Mouse (Mus musculus): ENCODE data around the gene Ooep. TPM values are rescaled to one million over a fixed set of nuclear protein-coding genes. Genes with fewer than 3 reads are reported as not detected.
"Not testable (repeated sequence)": the region's sequence is repeated elsewhere in the genome, so short reads cannot be mapped to it uniquely, and the experiment has no call there.

The Ooep gene
- polyA plus RNA-seq, 1 experiment from 2014 or later = 4.9 TPM

DNA sequence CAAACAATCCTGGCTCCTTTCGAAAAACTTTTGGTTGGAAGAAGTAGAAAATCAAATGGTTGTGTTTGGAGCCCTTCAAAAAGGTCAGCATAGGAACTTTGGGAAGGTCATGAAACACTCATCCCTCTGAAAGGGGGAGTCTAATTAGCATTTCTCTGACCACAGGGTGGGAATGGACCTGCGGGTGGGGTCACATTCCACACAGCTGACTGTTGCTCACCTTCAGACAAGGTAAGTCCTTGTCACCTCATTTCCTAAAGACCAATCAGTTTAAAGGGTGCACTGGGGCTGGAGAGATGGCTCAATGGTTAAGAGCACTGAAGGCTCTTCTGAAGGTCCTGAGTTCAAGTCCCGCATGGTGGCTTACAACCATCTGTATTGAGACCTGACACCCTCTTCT, 7.1 kb downstream of the Ooep start:
- Histone ChIP-seq H3K9ac (replicated peaks; ENCODE audit: low read depth, low read length) (no peak overlapping the region), H3K9me3 (ENCODE audit: control insufficient read depth, low read length) (no peaks in the 10 kb centered on the region), H3K27ac (ENCODE audit: low read depth, low read length) (no peak overlapping the region), H3K27me3 (ENCODE audit: control insufficient read depth, insufficient read depth, low read length) (no peaks in the 10 kb centered on the region), H3K4me1 (ENCODE audit: control insufficient read depth, insufficient read depth, low read length) (no peaks in the 10 kb centered on the region), H3K4me2 (ENCODE audit: low read depth, low read length) (no peak overlapping the region), H3K4me3 (ENCODE audit: low read depth, low read length) (no peak overlapping the region), H3K36me3 (ENCODE audit: control insufficient read depth, insufficient read depth, low read length) (no peaks in the 10 kb centered on the region)
- 94% methylated on average over 3 of the region's 3 CpGs for WGBS
- ATAC-seq (ENCODE audit: low read depth) = no peak

DNA sequence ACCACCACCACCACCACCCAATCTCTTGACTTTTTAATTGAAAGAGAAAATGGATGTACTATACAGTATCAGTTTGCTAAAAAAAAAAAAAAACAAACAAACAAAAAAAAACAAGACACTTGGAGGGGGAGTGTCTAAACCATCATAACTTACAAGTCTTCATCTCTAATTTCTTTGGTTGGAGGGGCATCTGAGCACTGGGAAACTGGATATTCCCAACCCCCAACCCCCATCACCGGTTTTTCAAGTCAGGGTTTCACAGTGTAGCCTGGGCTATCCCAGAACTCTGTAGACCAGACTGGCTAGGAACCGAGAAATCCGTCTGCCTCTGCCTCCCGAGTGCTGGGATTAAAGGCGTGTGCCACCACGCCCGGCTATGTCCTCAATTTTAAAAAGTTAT, 8.7 kb downstream of the Ooep start:
- ATAC-seq (ENCODE audit: low read depth) = no peak
- Histone ChIP-seq H3K9me3 (ENCODE audit: control insufficient read depth, low read length) (no peaks in the 10 kb centered on the region), H3K27me3 (ENCODE audit: control insufficient read depth, insufficient read depth, low read length) (no peaks in the 10 kb centered on the region), H3K27ac (ENCODE audit: low read depth, low read length) (no peak overlapping the region), H3K36me3 (ENCODE audit: control insufficient read depth, insufficient read depth, low read length) (no peaks in the 10 kb centered on the region), H3K9ac (replicated peaks; ENCODE audit: low read depth, low read length) (no peak overlapping the region), H3K4me3 (ENCODE audit: low read depth, low read length) (no peak overlapping the region), H3K4me2 (ENCODE audit: low read depth, low read length) (no peak overlapping the region), H3K4me1 (ENCODE audit: control insufficient read depth, insufficient read depth, low read length) (no peaks in the 10 kb centered on the region)
- 94% methylated on average over 7 of the region's 7 CpGs for WGBS

DNA sequence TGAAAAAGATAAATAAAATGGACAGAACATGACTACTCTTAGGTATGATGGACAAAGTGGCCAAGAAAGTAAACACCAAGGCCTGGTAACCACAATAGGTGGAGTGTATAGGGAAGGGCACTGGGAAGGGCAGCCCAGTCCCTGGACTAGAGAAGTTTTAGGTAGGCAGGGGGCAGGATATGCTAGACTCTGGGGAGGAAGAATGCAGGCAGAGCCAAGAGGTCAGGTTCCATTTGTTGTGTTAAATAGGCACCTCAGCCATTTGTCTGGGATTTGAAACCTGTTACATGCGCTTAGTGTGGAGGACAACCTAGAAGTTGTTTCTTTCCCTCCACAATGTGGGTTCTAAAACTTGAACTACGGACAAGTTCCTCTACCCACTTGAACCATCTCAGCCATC, 9.2 kb downstream of the Ooep start:
- 91% methylated on average over 2 of the region's 2 CpGs for WGBS
- no peak for ATAC-seq (ENCODE audit: low read depth)
- Histone ChIP-seq H3K4me1 (ENCODE audit: control insufficient read depth, insufficient read depth, low read length) (no peaks in the 10 kb centered on the region), H3K27ac (ENCODE audit: low read depth, low read length) (no peak overlapping the region), H3K4me3 (ENCODE audit: low read depth, low read length) (no peak overlapping the region), H3K9ac (replicated peaks; ENCODE audit: low read depth, low read length) (no peak overlapping the region), H3K27me3 (ENCODE audit: control insufficient read depth, insufficient read depth, low read length) (no peaks in the 10 kb centered on the region), H3K9me3 (ENCODE audit: control insufficient read depth, low read length) (no peaks in the 10 kb centered on the region), H3K36me3 (ENCODE audit: control insufficient read depth, insufficient read depth, low read length) (no peaks in the 10 kb centered on the region), H3K4me2 (ENCODE audit: low read depth, low read length) (no peak overlapping the region)

DNA sequence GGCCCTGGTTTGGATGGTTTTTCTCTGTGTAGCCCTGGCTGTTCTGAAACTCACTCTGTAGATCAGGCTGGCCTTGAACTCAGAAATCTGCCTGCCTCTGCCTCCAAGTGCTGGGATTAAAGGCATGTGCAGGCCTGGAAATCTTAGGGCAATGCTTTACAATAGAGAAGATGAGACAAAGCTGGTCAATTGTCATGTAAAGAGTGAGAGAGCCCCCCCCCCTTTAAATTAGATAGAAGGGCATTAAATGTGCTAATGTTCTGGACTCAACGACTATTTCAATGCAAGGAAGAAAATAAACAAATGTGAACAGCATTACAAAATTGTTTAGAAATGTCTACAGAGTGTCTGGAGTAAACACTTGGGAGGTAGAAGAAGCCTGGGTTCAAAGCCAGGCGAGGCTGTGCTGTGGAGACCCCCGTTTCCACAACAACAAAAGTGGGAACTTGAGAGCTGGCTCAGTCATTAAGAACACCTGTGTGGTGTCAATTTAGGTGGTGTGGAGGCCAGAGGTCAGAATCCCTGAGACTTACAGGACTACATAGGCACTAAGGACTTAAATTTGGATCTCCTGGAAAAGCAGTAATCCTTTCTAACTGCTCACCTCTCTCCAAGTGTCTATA, 9.7 kb downstream of the Ooep start:
- no peaks in the 10 kb centered on the region for H3K27me3 ChIP-seq (ENCODE audit: control insufficient read depth, insufficient read depth, low read length)
- no peaks in the 10 kb centered on the region for H3K9me3 ChIP-seq (ENCODE audit: control insufficient read depth, low read length)
- H3K4me3 ChIP-seq (ENCODE audit: low read depth, low read length) = no peak overlapping the region
- no peak overlapping the region for H3K9ac ChIP-seq (replicated peaks; ENCODE audit: low read depth, low read length)
- H3K27ac ChIP-seq (ENCODE audit: low read depth, low read length) = no peak overlapping the region
- H3K36me3 ChIP-seq (ENCODE audit: control insufficient read depth, insufficient read depth, low read length) = no peaks in the 10 kb centered on the region
- WGBS = 83% methylated on average over 3 of the region's 3 CpGs
- H3K4me2 ChIP-seq (ENCODE audit: low read depth, low read length) = no peak overlapping the region
- no peak for ATAC-seq (ENCODE audit: low read depth)
- no peaks in the 10 kb centered on the region for H3K4me1 ChIP-seq (ENCODE audit: control insufficient read depth, insufficient read depth, low read length)

DNA sequence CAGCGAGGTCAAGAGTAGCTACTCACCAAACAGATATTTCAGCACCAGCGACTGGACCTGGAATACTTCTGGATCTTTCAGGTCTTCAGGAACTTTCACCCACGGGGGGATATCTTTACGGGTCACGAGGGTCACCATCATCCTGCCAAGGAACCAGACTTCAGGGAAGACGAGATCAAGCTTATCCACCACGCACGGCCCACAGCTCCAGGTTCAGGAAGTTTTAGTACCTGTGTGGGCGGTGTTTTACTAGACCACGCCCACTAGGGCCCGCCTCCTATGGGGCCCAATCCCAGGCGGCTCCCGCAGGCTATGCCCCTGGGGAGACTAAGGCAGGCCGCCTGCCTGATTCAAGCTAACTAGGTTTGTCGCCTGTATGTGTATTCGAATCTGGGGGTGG, 10.6 kb downstream of the Ooep start, which contains the start of gene Dppa5a:
Gene Dppa5a, minus strand, starts transcription at position 219 of the 400 bp plus-strand sequence.
- not testable (repeated sequence) for H3K4me2 ChIP-seq (ENCODE audit: low read depth, low read length); H3K27ac ChIP-seq (ENCODE audit: low read depth, low read length); H3K4me3 ChIP-seq (ENCODE audit: low read depth, low read length); H3K9ac ChIP-seq (replicated peaks; ENCODE audit: low read depth, low read length); H3K4me1 ChIP-seq (ENCODE audit: control insufficient read depth, insufficient read depth, low read length); H3K36me3 ChIP-seq (ENCODE audit: control insufficient read depth, insufficient read depth, low read length); ATAC-seq (ENCODE audit: low read depth); H3K9me3 ChIP-seq (ENCODE audit: control insufficient read depth, low read length); H3K27me3 ChIP-seq (ENCODE audit: control insufficient read depth, insufficient read depth, low read length)
- WGBS = 93% methylated on average over 16 of the region's 16 CpGs

DNA sequence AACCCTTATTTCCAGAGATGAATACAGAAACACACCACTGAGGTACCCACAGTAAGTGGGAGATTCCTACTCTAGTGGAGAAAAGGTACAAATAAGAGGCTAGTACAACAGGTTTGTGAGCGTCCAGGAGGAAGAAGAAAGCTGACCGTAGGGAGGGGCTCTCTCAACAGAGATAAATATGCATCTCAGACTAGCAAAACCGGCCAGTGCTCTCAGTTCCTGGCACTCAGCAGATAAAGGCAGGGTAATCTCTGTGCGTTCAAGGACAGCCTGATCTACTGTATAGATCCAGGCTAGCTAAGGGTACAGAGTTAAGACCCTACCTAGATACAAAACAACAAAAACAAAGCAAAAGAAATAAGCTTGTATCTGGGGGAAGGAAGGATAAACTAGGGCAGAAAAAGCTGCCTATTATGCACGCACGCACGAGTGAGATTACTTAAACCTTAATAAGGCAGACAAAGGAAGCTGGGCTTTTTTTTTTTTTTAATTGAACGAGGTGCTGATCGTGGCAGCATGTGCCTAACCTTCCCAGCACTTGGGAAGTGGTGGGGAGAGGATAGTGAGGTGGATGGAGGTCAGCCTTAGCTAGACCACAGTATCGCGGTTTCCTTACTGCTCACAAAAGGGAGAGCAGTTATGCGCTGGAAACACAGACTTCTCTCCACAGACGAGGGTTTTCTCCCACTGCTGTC, 12.5 kb downstream of the Ooep start:
- Histone ChIP-seq H3K9ac (replicated peaks; ENCODE audit: low read depth, low read length) (no peak overlapping the region), H3K27me3 (ENCODE audit: control insufficient read depth, insufficient read depth, low read length) (no peaks in the 10 kb centered on the region), H3K36me3 (ENCODE audit: control insufficient read depth, insufficient read depth, low read length) (no peaks in the 10 kb centered on the region), H3K9me3 (ENCODE audit: control insufficient read depth, low read length) (no peaks in the 10 kb centered on the region), H3K27ac (ENCODE audit: low read depth, low read length) (no peak overlapping the region), H3K4me3 (ENCODE audit: low read depth, low read length) (no peak overlapping the region), H3K4me2 (ENCODE audit: low read depth, low read length) (no peak overlapping the region), H3K4me1 (ENCODE audit: control insufficient read depth, insufficient read depth, low read length) (no peaks in the 10 kb centered on the region)
- ATAC-seq (ENCODE audit: low read depth) = no peak
- whole genome bisulfite sequencing = 83% methylated on average over 12 of the region's 13 CpGs

DNA sequence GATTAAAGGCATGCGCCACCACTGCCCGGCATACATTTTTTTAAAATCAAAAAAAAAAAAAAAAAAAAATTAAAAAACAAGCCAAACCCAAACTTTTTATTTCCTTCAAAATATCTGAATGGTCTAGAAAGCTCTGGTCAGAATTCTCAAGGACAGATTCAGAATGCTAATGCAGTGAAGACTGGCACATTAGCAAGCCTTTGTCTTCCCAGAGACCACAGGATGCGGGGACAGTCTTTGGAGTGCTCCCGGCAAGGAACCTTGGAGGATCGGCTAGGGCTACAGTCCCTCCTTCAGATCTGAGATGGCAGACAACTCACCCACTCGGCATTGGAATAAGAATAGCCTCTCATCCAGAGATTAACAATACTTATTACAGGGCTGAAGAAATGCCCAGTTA, 13.8 kb downstream of the Ooep start:
- no peaks in the 10 kb centered on the region for H3K27me3 ChIP-seq (ENCODE audit: control insufficient read depth, insufficient read depth, low read length)
- no peaks in the 10 kb centered on the region for H3K9me3 ChIP-seq (ENCODE audit: control insufficient read depth, low read length)
- no peaks in the 10 kb centered on the region for H3K36me3 ChIP-seq (ENCODE audit: control insufficient read depth, insufficient read depth, low read length)
- 86% methylated on average over 6 of the region's 6 CpGs for WGBS
- H3K9ac ChIP-seq (replicated peaks; ENCODE audit: low read depth, low read length) = no peak overlapping the region
- H3K27ac ChIP-seq (ENCODE audit: low read depth, low read length) = no peak overlapping the region
- ATAC-seq (ENCODE audit: low read depth) = no peak
- no peaks in the 10 kb centered on the region for H3K4me1 ChIP-seq (ENCODE audit: control insufficient read depth, insufficient read depth, low read length)
- no peak overlapping the region for H3K4me2 ChIP-seq (ENCODE audit: low read depth, low read length)
- no peak overlapping the region for H3K4me3 ChIP-seq (ENCODE audit: low read depth, low read length)

DNA sequence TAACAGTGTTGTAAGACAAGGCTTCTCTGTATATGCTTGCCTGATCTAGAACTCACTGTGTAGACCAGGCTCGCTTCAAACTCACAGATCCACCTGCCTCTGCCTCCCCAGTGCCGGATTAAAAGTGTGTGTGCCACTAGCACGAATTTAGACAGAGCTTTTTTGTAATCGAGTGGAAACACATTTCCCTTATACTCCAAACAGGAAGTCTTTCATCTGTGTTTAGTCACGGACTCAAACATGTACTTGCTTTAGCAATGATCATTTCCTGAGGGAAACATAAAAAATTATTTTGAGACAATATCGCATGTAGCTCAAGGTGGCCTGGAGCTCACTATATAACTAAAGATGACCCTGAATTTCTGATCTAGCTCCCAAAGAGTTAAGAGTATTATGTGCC, 15.2 kb downstream of the Ooep start:
- no peaks in the 10 kb centered on the region for H3K27me3 ChIP-seq (ENCODE audit: control insufficient read depth, insufficient read depth, low read length)
- H3K36me3 ChIP-seq (ENCODE audit: control insufficient read depth, insufficient read depth, low read length) = no peaks in the 10 kb centered on the region
- H3K4me2 ChIP-seq (ENCODE audit: low read depth, low read length) = no peak overlapping the region
- no peak for ATAC-seq (ENCODE audit: low read depth)
- no peaks in the 10 kb centered on the region for H3K9me3 ChIP-seq (ENCODE audit: control insufficient read depth, low read length)
- H3K4me3 ChIP-seq (ENCODE audit: low read depth, low read length) = no peak overlapping the region
- no peaks in the 10 kb centered on the region for H3K4me1 ChIP-seq (ENCODE audit: control insufficient read depth, insufficient read depth, low read length)
- H3K9ac ChIP-seq (replicated peaks; ENCODE audit: low read depth, low read length) = no peak overlapping the region
- no peak overlapping the region for H3K27ac ChIP-seq (ENCODE audit: low read depth, low read length)
- 79% methylated on average over 6 of the region's 6 CpGs for WGBS

DNA sequence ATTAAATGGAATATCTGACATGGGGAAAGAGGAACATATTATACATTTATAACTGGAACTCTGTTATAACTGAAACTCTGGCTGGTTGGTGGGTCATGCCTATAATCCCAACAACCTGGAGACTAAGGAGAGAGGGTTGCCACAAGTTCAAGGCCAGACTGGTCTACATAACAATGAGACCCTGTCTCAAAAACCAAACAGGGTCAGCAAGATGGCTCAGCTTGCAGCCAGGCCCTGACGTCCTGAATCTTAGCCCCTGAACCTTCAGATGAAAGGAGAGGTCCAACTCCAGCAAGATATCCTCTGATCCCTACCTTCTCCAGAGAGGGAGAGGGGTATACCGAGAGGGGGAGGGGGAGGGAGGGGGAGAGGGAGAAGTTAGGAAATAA, 18.0 kb downstream of the Ooep start:
- Histone ChIP-seq H3K4me1 (ENCODE audit: control insufficient read depth, insufficient read depth, low read length) (no peaks in the 10 kb centered on the region), H3K4me3 (ENCODE audit: low read depth, low read length) (no peak overlapping the region), H3K4me2 (ENCODE audit: low read depth, low read length) (no peak overlapping the region), H3K27me3 (ENCODE audit: control insufficient read depth, insufficient read depth, low read length) (no peaks in the 10 kb centered on the region), H3K27ac (ENCODE audit: low read depth, low read length) (no peak overlapping the region), H3K9ac (replicated peaks; ENCODE audit: low read depth, low read length) (no peak overlapping the region), H3K9me3 (ENCODE audit: control insufficient read depth, low read length) (no peaks in the 10 kb centered on the region), H3K36me3 (ENCODE audit: control insufficient read depth, insufficient read depth, low read length) (no peaks in the 10 kb centered on the region)
- ATAC-seq (ENCODE audit: low read depth) = no peak
- WGBS = 40% methylated on average over 2 of the region's 2 CpGs
